ENCODE assay signal across 9 mouse cellular contexts in the genomic region with DNA sequence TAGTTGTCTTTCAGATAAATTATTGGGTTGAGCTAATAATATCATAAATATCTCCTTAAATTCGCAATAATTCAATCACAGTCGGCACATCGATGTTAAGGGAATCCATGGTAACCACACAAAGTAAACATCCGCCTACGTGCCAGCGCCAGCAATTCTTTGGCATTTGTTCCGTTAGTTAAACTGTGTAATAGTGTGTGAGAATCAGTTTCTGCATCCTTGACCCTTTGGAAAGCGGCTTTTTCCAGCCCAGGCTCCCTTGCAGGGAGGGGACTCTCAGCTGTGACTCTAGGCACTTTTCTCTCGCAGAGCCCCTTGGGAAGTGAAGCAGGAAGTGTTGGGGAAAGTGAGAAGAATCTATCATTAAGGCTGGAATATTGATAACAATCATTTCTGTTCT.
A peak's percentile ranks its signal among the peaks of the same experiment; 100 is the strongest.
DNase-seq lines count a peak whose midpoint lies in the region; ATAC-seq and TF ChIP-seq lines count a peak whose summit lies in the region.
"Had no signal": no experiment of that assay in that cellular context is flagged by ENCODE, and none has a peak within 500 bp of the region (broad histone marks: within the 10 kb centered on the region; RNA-seq: fewer than 3 reads in every experiment).

No protein-coding gene starts in this region.

- no peak overlapping the region for H3K4me2 ChIP-seq in lung, embryonic 14.5 days
- H3K4me2 ChIP-seq in liver, postnatal 0 days (ENCODE audit: low read depth, low read length): no peak overlapping the region
- H3K4me2 ChIP-seq: liver, embryonic 15.5 days had no signal

- H3K27me3 ChIP-seq in lung, embryonic 14.5 days (ENCODE audit: insufficient read depth, low read length): no peaks in the 10 kb centered on the region
- no peaks in the 10 kb centered on the region for H3K27me3 ChIP-seq in liver, postnatal 0 days (ENCODE audit: insufficient read depth, low read length)
- H3K27me3 ChIP-seq: liver, embryonic 15.5 days had no signal

- no peaks in the 10 kb centered on the region for H3K9me3 ChIP-seq in lung, embryonic 14.5 days (ENCODE audit: low read depth, low read length)
- H3K9me3 ChIP-seq in liver, postnatal 0 days (ENCODE audit: low read length): no peaks in the 10 kb centered on the region
- H3K9me3 ChIP-seq: liver, embryonic 15.5 days had no signal

- H3K4me3 ChIP-seq in lung, embryonic 14.5 days (ENCODE audit: low read depth, low read length): no peak overlapping the region
- H3K4me3 ChIP-seq in liver, postnatal 0 days (ENCODE audit: low read depth, low read length): no peak overlapping the region
- H3K4me3 ChIP-seq: liver, embryonic 15.5 days had no signal

- no peak overlapping the region for H3K9ac ChIP-seq in lung, embryonic 14.5 days
- H3K9ac ChIP-seq in liver, postnatal 0 days (replicated peaks): no peak overlapping the region
- H3K9ac ChIP-seq: liver, embryonic 15.5 days had no signal

- peak; percentile 49 to 56 for DNase-seq in right cerebral cortex, adult 2 months (ENCODE audit: low spot score in 2 of 2)
- DNase-seq in right cerebral cortex, postnatal 14 days: no peak
- peak; percentile 33 for DNase-seq in gastrocnemius, postnatal 14 days
- peak; percentile 88 for DNase-seq in lung, embryonic 14.5 days
- peak; percentile 9 for DNase-seq in ovary, postnatal 14 days (ENCODE audit: low spot score)
- DNase-seq in thymus, adult 18-20 months: no peak
- DNase-seq in liver, postnatal 0 days: no peak
- no peak for DNase-seq in B cell, adult 2 months

- TF ChIP-seq EP300 in liver, postnatal 0 days (IDR thresholded peaks at IDR 0.05; ENCODE audit: low read depth): no peak

- H3K36me3 ChIP-seq in lung, embryonic 14.5 days (ENCODE audit: insufficient read depth): no peaks in the 10 kb centered on the region
- no peaks in the 10 kb centered on the region for H3K36me3 ChIP-seq in liver, postnatal 0 days (replicated peaks; ENCODE audit: insufficient read depth, low read length)
- H3K36me3 ChIP-seq: liver, embryonic 15.5 days had no signal

- no peak for TF ChIP-seq CTCF in lung, embryonic 14.5 days (IDR thresholded peaks at IDR 0.05; ENCODE audit: low read depth)
- TF ChIP-seq CTCF in liver, postnatal 0 days (IDR thresholded peaks at IDR 0.05; ENCODE audit: low read depth): no peak

- peaks cover 3% of the 10 kb centered on the region; the same call in 1 of the 2 replicates for H3K4me1 ChIP-seq in lung, embryonic 14.5 days (ENCODE audit: insufficient read depth)
- H3K4me1 ChIP-seq in liver, postnatal 0 days (ENCODE audit: insufficient read depth): peaks cover 2% of the 10 kb centered on the region; the same call in 1 of the 2 replicates

- 21% methylated on average over 9 of the region's 9 CpGs for WGBS in lung, embryonic 14.5 days
- WGBS in liver, postnatal 0 days (ENCODE audit: insufficient replicate concordance): 74% methylated on average over 9 of the region's 9 CpGs

- H3K27ac ChIP-seq in lung, embryonic 14.5 days (ENCODE audit: low read depth): no peak overlapping the region
- no peak overlapping the region for H3K27ac ChIP-seq in liver, postnatal 0 days (ENCODE audit: low read depth)
- H3K27ac ChIP-seq: liver, embryonic 15.5 days had no signal

- intact Hi-C loops in gastrocnemius, postnatal 14 days (cut with DNase I; ENCODE audit: low total_unique reads): no loop called here

- ATAC-seq in lung, embryonic 14.5 days (ENCODE audit: insufficient read depth): peak; percentile 91
- ATAC-seq in liver, postnatal 0 days: no peak

Comparison
In these comparisons a context has a peak if more than half of its experiments do, and no peak if none do; other contexts are left out.
1. DNase-seq: peak in right cerebral cortex, adult 2 months (2 of 2), gastrocnemius, postnatal 14 days (single experiment), lung, embryonic 14.5 days (single experiment) and ovary, postnatal 14 days (single experiment); none in right cerebral cortex, postnatal 14 days (single experiment), thymus, adult 18-20 months (0 of 2), liver, postnatal 0 days (single experiment) and B cell, adult 2 months (0 of 2).